Mouse (Mus musculus) kidney, adult 9 months (tissue): ENCODE results near the gene Ctf2.

Experiments
- DNase-seq: peaks from one replicate; pipeline ENCODE4 v3.0.0; 2022

Ctf2 gene

DNA sequence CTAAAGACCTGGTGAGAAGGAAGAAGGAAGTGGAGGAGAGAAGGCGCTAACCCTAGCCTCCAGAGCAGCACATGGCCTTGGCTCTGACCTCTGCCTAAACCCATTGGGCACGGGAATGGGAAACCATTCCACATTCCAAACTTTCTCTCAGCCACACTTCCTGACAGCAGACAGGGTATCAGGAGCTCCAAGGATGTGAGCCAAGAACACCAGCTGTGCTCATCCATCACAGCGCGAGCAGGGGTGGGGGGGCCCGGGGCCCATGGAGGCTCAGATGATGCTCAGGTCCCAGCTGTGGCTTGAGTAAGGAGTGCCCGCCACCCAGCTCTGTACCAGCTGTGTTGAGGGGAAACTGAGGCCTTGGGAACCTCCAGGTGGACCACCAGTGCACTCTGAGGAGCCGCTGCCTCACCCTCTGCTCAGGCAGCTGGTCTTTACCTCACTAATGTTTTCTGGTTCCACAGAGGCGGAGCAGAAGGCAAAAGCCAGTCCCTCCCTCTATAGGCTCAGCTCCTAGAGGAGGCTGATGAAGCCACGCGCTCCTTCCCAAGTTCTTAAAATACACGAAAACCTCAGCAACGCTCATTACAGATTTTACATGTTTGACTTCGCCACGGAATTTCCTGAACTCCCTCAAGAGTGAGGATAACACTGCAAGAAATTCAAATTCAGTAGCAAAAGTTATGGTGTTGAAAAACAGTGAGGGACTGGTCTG is 46.5 kb downstream of the Ctf2 start:
- DNase-seq = no peak

DNA sequence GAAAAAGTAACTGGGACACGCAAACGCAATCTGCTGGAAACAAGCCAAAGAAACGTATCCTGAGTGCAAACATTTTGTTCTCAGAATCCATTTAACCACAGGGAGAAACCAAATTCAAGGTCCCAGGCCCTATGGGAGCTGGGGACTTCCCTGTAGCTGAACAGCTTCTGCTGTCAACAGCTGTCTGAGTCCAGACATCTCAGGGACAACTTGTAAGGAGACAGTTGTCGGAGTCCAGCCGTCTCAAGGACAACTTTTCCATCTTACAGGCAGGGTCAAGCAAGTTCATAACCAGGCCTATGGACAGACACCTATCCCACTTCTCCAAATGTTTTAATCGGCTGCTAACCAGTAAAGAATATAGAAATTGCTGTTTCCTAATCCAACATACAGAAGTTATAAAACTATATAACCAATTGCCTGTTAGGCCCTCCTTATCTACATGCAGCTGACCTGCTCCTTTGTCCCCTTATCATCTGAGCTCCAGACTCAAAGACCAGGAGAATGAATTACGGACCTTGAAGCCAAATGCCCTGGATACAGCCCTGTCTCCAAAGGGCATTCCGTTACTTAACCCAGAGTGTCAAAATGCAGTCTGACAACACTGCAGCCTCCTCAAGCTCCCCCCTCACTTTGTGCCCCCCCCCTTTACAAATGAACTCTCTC is 49.9 kb downstream of the Ctf2 start:
- DNase-seq = no peak

DNA sequence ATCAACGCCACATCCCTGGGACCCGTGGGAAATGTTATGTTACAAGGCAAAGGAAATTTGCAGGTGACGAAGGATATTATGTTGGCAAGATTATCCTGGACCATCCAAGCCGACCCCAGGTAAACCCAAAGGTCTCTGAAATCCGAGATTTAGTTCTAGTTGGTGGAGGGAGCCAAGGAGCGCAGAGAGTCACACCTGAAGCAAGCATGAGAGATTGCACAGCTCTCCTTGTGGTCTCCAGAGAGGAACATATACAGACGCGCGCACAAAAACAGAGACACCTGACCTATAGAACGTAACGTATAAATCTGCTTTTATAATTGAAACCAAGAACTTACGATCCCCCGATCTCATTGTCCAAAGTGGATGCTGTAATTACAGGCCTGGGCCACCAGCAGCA is 51.4 kb downstream of the Ctf2 start:
- no peak for DNase-seq

DNA sequence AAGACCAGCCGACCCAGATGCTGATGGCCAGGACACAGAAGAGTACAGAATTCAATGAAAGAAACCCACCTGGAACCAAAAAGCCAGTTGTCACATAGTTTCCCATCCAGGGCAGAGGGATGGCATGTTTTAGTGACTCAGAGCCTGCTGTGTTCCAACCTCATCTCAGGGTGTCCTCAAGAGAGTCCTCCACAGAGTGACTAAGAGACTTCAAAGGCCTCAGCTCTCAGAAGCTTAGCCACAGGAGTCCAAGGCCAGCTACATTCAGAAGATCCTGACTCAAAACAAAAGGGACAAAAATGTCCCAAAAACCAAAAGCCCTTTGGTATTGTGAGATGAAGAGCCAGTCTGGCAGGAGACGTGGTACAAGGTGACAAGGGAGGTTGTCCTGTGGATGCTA is 53.2 kb downstream of the Ctf2 start:
- DNase-seq = no peak

DNA sequence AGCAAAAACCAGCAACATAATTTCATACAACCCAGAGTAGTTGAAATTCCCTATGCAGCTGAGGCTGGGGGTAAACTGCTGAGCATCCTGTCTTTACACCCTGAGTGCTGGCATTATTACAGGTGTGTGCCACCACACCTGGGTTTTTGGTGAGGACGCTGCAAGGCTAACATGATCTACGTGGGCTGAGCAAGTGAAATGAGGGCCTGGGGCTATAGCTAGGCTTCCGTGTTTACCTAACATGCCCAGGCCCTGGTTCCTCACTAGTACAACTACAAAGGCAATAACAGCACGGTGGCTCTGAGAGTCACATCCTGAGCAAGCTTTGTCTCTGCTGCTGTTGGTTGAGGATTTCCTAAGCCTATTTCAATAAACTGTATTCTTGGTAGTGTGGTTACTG is 54.4 kb downstream of the Ctf2 start:
- no peak for DNase-seq

DNA sequence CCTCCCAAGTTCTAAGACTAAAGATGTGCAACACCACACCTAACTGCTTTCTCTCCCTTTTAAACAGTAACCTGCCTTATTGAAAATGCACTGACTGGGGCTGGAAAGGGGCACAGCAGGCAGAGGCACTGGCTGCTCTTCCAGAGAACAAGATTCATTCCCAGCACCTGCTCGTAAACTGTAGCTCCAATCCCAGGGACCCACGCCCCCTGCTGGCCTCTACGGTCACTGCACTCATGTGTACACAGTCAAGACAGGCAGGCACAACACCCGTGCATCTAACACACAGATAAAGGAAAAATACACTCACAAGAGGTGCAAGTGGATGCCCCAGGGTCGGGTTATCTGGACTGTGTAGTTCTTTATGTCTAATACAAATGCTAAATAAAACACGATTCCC is 54.9 kb downstream of the Ctf2 start:
- peak; percentile 70 for DNase-seq

DNA sequence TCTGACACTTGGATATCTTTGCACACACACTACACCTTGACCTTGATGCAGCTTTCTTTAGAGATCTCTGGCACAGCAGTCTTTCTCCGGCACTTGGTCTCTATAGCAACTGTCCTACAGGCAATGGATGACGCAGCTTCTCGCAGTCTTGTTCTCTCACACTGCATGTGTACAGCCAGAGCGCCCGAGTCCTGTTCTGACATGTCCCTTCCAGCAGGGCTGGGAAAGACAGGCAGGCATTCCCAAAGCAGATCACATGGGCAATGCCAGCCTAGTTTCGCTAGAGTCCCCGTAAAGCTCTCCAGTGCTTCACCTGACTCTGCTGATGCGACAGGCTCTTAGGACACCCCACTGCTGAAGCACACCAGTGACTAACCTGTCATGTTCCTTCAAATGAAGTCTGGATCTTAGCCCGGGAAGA is 56.6 kb downstream of the Ctf2 start:
- no peak for DNase-seq

DNA sequence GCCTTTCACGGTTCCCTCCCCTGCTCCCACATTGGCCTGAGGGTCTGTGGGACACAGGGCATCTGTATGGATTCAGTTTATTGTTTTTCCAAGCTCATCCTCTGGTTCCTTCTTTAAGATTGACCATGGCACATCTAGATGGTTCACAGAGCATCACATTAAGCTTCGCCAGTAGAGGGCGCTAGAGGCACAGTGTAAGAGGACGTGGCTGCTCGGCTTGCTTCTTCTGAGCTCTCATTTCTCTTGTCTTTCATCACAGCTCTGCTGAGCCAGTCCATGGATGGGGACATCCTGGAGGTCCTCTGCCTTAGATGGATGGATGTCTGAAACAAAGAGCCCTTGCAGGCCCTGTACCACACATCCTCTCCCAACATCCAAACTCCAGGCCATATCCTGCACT is 57.0 kb downstream of the Ctf2 start:
- DNase-seq = peak; percentile 90

DNA sequence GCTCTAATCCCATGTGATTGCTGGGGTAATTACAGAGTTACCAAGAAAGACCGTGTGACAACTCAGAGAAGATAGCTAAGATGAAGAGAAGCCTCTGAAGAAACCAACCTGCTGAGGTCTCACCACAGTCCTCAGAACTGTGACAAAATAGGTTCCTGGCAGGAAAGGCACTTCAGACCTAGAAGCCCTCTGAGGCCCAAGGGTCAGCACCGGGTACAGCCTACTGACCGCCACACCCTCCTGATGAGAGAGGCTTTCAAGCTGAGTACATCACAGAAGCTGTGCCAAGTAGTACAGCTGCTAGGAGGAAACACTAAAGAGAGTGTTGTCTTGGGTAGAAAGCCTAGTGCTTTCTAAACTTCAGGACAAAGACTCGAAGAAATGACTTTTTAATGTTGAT is 59.2 kb downstream of the Ctf2 start:
- peak; percentile 60 for DNase-seq

DNA sequence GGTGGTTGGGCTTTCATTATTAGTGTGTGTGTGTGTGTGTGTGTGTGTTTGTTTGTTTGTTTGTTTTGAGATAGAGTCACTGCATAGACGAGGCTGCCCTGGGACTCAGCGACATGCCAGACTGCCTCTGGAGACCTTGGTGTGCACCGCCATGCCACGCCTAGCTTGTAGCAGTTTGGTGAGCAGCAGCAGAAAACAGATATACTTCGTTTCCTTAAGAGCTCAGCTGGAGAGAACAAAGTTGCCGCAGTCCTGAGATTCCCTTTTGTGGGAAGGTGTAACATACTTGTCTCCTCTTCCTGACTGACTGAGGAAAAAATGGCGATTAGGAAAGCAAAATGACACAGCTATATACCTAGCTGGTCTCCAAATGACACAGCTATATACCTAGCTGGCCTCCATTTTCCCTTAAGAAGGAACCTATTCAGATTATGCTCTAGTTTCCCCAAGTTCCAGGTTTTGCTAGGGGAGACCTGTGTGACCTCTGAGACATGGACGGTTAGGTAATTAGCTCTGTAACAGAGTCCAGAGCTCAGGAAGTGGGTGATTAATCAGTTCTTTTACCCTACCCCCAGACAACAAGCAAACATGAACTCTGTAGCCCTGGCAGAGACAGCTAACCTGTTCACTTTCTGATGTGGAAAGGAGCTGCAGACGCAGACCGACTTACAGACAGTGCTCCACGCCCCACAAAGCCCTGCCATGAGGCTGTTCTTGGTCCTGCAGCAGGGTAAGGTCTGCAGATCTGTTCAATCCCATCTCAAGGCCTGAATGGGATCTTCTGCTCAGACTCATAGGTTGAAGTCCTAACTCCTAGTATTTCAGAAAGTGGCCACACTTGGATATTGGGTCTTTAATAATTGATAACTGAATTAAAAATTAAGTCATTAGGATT is 59.8 kb downstream of the Ctf2 start:
- peak; percentile 81 for DNase-seq
